Mouse (Mus musculus) common myeloid progenitor, adult 5-6 weeks (primary cell): Measurements from ENCODE around the gene Frmpd2. TPM values are rescaled to one million over a fixed set of nuclear protein-coding genes. Genes with fewer than 3 reads are reported as not detected.

Source experiments
- ATAC-seq: replicated peaks from 2 replicates; pipeline ENCODE4 v1.8.0; 2016; ENCODE audit warnings: low read depth, mild to moderate bottlenecking, moderate TSS enrichment, inconsistent platforms; ENCODE audit not compliant: poor library complexity, severe bottlenecking
- total RNA-seq: library from RNA; stranded (forward); fragments of 200-1000, 187-1606 nt; gene quantifications from 2 replicates; pipeline ENCODE4 v1.2.3, GENCODE M21; 2017

Gene Frmpd2
- total RNA-seq, 1 experiment from 2014 or later: not detected

DNA sequence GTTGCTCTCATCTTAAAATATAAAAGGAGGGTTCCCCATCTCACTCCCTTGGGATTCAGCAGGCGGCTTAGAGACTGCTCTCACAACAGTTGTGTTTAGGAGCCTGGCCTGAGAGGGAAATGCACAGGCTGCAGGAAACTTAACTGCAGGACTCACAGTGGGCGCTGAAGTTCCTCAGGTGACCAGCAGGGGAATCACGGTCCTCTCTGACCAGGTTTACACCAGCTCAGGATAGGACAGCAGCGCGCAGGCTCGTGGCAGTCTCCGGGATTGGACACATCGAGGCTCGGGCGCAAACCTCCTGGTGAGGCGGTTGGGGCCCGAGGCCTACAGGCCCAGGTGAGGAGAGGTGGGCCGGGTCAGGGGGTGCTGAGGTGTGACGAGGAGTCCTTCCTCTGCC, 117.5 kb downstream of the Frmpd2 start, which contains the start of gene Ptpn20:
TSS of gene Ptpn20 (plus strand) at position 257 of the 400 bp plus-strand sequence.
- 0 out of 2 replicates have a peak, but pooled peaks have one; percentile 29 for ATAC-seq

DNA sequence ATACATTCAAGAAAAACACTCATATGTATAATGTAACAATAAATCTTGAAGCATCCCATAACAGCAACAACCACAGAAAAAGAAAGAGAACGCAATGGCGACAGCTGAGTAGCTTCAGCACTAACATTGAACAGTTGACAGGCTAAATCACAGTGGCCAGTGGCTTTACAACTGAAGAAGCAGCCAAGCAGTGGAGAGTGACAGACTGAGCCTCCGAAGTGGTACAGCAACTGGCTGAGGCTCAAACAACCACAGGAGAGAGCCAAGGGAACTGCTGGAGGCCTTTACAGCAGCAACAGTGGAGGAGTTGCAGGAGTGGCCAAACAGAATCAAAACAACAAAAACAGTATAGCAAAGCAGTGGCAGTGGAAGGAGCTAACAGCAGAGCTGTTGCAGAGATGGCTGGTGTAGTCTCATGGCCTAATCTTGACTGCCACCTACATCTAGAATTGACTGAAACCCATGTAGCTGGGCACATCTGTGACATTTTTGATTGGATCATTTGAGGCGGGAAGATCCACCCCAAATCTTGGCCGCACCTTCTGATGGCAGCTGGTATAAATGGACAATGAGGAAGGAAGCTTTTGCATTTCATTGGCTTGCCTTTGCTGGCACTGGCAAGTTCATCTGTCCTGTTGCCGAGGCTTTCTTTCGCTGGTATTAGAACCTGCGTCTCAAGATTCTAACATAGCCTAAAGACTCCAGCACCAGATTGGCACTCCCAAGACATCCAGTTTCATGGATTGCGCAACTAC, 127.1 kb downstream of the Frmpd2 start:
- no peak for ATAC-seq

DNA sequence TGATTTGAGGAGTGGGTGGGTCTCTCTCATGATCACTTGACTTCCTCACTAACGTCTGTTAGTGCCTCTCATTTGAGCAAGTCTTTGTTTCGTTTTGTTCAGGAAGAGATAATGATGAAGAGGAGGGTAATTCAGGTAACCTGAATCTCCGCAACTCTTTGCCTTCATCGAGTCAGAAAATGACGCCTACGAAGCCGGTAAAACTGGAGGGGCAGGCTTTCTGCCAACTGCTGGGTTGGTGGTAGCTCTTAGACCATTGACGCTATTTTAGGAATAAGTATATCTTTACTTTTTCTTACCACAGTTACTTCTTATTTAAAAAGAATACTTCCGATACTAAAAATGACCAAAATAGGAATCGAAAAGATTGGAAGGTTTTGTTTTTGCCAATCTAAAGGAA, 135.9 kb downstream of the Frmpd2 start:
- ATAC-seq: no peak

Other genes with a start within 250 kb of the Frmpd2 start
- 58.2 and 64.9 TPM in 2 replicates for gene Mapk8, start 24.5 kb upstream of the Frmpd2 start, total RNA-seq
- not detected in 2 replicates for gene Ptpn20, start 117.5 kb downstream of the Frmpd2 start, total RNA-seq